Mouse (Mus musculus): Measurements from ENCODE around the gene Eya2. TPM values are rescaled to one million over a fixed set of nuclear protein-coding genes. Genes with fewer than 3 reads are reported as not detected.

Eya2 gene
- polyA plus RNA-seq, 1 experiment from 2014 or later = 24.4 TPM

- ATAC-seq (ENCODE audit: insufficient number of reproducible peaks, low FRiP score, low TSS enrichment, low read depth) = no peak
- H3K4me3 ChIP-seq (replicated peaks) = no peak overlapping the region
- WGBS = 67% methylated on average over 3 of the region's 3 CpGs
- H3K27ac ChIP-seq (replicated peaks) = peak overlapping the region; percentile 77
- H3K4me2 ChIP-seq (replicated peaks) = no peak overlapping the region
- peaks cover 58% of the 10 kb centered on the region for H3K36me3 ChIP-seq
- H3K27me3 ChIP-seq = no peaks in the 10 kb centered on the region
- no peaks in the 10 kb centered on the region for H3K9me3 ChIP-seq (replicated peaks)
- H3K4me1 ChIP-seq = 0 out of 2 replicates have a peak, but pooled peaks cover 7% of the 10 kb centered on the region
- no peak overlapping the region for H3K9ac ChIP-seq
Measured at GRCm38 (mm10) chr2:165820073-165820472, 225.2 kb downstream of the Eya2 start.

- Histone ChIP-seq H3K4me3 (replicated peaks) (no peak overlapping the region), H3K27me3 (no peaks in the 10 kb centered on the region), H3K4me2 (replicated peaks) (no peak overlapping the region), H3K9me3 (replicated peaks) (no peaks in the 10 kb centered on the region), H3K27ac (replicated peaks) (peak overlapping the region; percentile 77), H3K4me1 (0 out of 2 replicates have a peak, but pooled peaks cover 10% of the 10 kb centered on the region), H3K9ac (no peak overlapping the region), H3K36me3 (peaks cover 55% of the 10 kb centered on the region)
- 64% methylated on average over 15 of the region's 15 CpGs for WGBS
- no peak for ATAC-seq (ENCODE audit: insufficient number of reproducible peaks, low FRiP score, low TSS enrichment, low read depth)
Measured at GRCm38 (mm10) chr2:165820504-165821095, 225.8 kb downstream of the Eya2 start.

Other genes with a start within 250 kb of the Eya2 start
- gene Zfp663, start 226.3 kb upstream of the Eya2 start, polyA plus RNA-seq (2015; fragmentation: Nextera tagmentation; extraction: Ambion mirVana) = 0.27 and 0.55 TPM in 2 replicates
- 6.8 and 7.0 TPM in 2 replicates for gene Zfp334, start 206.8 kb upstream of the Eya2 start, polyA plus RNA-seq (2015; fragmentation: Nextera tagmentation; extraction: Ambion mirVana)
- 0.88 and 0.93 TPM in 2 replicates for gene Ocstamp, start 194.6 kb upstream of the Eya2 start, polyA plus RNA-seq (2015; fragmentation: Nextera tagmentation; extraction: Ambion mirVana)
- gene Slc13a3, start 121.8 kb upstream of the Eya2 start, polyA plus RNA-seq (2015; fragmentation: Nextera tagmentation; extraction: Ambion mirVana) = 0.83 and 0.89 TPM in 2 replicates
- gene Trp53rka, start 101.7 kb upstream of the Eya2 start, polyA plus RNA-seq (2015; fragmentation: Nextera tagmentation; extraction: Ambion mirVana) = 41.8 and 43.4 TPM in 2 replicates
- gene Slc2a10, start 91.2 kb upstream of the Eya2 start, polyA plus RNA-seq (2015; fragmentation: Nextera tagmentation; extraction: Ambion mirVana) = 15.6 and 15.8 TPM in 2 replicates

Measured in embryonic facial prominence, embryonic 15.5 days (tissue).